Mouse (Mus musculus): ENCODE measurements at regions not wholly inside any gene's neighbourhood (a gene's known extent, or its start where the extent isn't known, plus 50 kb on each side); places are given as distances from the start of the nearest gene placed in this dataset.

DNA sequence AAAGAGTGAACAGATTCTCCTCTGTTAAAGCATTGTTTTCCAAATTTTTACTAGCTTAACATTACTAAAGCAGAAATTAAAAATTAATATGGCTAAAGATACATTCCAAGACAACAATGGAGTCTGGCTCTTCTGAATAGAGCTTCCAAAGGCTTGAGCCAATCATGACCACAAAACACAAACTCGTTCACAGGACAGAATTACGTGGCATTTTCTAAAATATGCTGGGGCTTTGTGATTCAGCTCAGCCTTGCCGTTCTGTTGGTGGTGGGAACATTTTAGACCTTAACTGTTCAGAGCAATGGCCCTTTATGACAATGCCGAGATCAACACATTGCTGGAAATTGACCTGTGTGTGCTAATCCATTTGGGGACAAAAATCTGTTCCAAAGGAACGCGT is 318.7 kb downstream of the Setd4 start:
- H3K9ac ChIP-seq: no peak overlapping the region
- no peaks in the 10 kb centered on the region for H3K4me1 ChIP-seq
- no peak overlapping the region for H3K4me3 ChIP-seq
- H3K27ac ChIP-seq: no peak overlapping the region
- H3K27me3 ChIP-seq: 0 out of 2 replicates have a peak, but pooled peaks cover 5% of the 10 kb centered on the region
- H3K36me3 ChIP-seq (ENCODE audit: poor library complexity, severe bottlenecking): no peaks in the 10 kb centered on the region
- H3K9me3 ChIP-seq (replicated peaks): no peaks in the 10 kb centered on the region
- no peak overlapping the region for H3K4me2 ChIP-seq
- ATAC-seq: no peak
- 90% methylated on average over 6 of the region's 6 CpGs for WGBS

DNA sequence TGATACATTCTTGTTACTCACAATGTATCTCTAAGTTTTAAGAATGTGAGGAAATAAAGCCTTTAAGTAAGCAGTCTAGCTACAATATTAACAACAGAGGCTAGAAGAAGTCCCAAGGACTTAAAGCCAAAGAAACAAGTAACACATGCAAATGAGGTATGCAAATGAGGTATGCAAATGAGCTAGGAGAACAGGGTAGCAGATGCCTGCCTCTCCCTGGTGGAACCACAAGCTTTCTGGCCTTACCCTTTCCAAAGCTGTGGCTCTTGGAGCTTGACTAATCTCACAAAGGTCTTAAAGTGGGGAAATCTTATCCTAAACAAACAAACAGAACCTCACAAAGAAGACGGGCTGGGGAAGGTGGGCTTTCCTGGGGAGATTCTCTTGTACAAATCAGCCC is 322.1 kb downstream of the Setd4 start:
- no peaks in the 10 kb centered on the region for H3K4me1 ChIP-seq
- no peak overlapping the region for H3K27ac ChIP-seq
- H3K27me3 ChIP-seq: no peaks in the 10 kb centered on the region
- no peaks in the 10 kb centered on the region for H3K9me3 ChIP-seq (replicated peaks)
- peak; percentile 72 for ATAC-seq
- no peak overlapping the region for H3K4me2 ChIP-seq
- 17% methylated on average over 1 of the region's 1 CpGs for WGBS
- no peaks in the 10 kb centered on the region for H3K36me3 ChIP-seq (ENCODE audit: poor library complexity, severe bottlenecking)
- no peak overlapping the region for H3K4me3 ChIP-seq
- H3K9ac ChIP-seq: no peak overlapping the region

DNA sequence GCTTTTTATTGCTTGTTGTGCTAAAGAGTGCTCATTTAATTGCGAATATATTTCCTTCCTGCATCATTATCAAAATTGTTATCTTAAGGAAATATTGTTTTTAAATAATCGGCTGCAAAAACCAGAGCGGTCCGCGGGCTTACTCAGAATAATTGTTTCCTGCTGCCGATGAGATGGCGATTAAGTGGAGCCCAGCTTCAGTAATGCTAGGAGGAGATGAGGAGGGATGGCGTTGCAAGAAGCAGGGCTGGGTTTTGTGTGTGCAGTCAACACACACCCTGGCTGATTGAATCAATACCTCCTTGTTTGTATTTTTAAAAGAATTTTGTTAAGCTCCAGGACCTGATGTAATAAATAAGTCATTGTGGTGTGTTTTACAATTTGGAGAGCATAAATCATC is 331.2 kb downstream of the Setd4 start:
- H3K9ac ChIP-seq: no peak overlapping the region
- ATAC-seq: no peak
- WGBS: 78% methylated on average over 8 of the region's 8 CpGs
- no peaks in the 10 kb centered on the region for H3K9me3 ChIP-seq (replicated peaks)
- no peak overlapping the region for H3K4me3 ChIP-seq
- no peaks in the 10 kb centered on the region for H3K4me1 ChIP-seq
- H3K27ac ChIP-seq: no peak overlapping the region
- H3K36me3 ChIP-seq (ENCODE audit: poor library complexity, severe bottlenecking): no peaks in the 10 kb centered on the region
- H3K4me2 ChIP-seq: no peak overlapping the region
- H3K27me3 ChIP-seq: no peaks in the 10 kb centered on the region

DNA sequence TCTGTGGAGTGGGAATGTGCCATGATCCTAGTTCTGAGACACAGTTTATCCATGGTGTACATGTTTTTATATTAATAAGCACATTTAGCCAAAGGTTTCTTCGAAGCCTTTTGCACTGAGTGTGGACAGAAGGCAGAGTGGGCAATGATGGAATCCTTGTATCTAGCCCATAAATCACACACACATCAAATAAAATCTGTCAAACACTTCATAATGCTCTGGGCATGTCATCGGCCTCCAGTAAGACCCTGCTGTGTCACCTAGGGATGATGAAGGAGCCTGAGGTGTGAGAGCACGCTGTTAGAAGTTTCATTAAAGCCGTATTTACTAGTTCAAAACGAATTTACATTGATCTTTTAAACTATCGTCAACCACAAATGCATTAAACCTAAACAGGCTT is 331.7 kb downstream of the Setd4 start:
- no peak overlapping the region for H3K27ac ChIP-seq

DNA sequence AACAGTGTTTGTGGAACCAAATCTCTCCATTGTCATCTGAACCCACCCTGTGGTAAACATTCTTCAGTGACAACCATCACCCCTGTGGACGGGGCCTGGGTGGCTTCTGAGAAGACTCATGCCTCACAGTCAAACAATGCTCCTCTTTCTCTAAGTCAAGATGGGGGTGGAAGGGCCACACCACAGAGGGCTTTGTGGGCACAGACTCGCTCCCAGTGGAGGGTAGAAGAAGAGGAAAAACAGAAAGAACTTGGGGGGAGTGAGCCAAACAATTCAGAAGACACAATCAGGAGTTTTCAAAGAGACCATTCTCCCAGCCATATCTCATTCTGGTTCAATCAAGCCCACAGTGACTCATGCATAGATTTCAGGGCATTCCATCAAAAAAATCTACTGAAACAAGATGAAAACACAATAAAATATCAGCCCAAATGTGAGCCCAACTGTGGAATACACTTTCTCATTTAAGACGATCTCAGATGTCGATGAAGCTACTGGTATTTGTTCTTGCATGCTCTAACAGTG is 339.7 kb downstream of the Setd4 start:
- Histone ChIP-seq H3K9me3 (replicated peaks) (no peaks in the 10 kb centered on the region), H3K4me3 (no peak overlapping the region), H3K27me3 (no peaks in the 10 kb centered on the region), H3K4me1 (no peaks in the 10 kb centered on the region), H3K27ac (no peak overlapping the region), H3K36me3 (ENCODE audit: poor library complexity, severe bottlenecking) (no peaks in the 10 kb centered on the region), H3K4me2 (no peak overlapping the region), H3K9ac (no peak overlapping the region)
- WGBS: 72% methylated on average over 4 of the region's 4 CpGs
- ATAC-seq: no peak

More for the DNA sequence above, 331.7 kb downstream of the Setd4 start:
- 77% methylated on average over 6 of the region's 6 CpGs for WGBS
- no peaks in the 10 kb centered on the region for H3K9me3 ChIP-seq (replicated peaks)
- H3K4me2 ChIP-seq: no peak overlapping the region
- no peaks in the 10 kb centered on the region for H3K4me1 ChIP-seq
- no peaks in the 10 kb centered on the region for H3K27me3 ChIP-seq
- ATAC-seq: no peak
- H3K4me3 ChIP-seq: no peak overlapping the region
- H3K9ac ChIP-seq: no peak overlapping the region
- no peaks in the 10 kb centered on the region for H3K36me3 ChIP-seq (ENCODE audit: poor library complexity, severe bottlenecking)

DNA sequence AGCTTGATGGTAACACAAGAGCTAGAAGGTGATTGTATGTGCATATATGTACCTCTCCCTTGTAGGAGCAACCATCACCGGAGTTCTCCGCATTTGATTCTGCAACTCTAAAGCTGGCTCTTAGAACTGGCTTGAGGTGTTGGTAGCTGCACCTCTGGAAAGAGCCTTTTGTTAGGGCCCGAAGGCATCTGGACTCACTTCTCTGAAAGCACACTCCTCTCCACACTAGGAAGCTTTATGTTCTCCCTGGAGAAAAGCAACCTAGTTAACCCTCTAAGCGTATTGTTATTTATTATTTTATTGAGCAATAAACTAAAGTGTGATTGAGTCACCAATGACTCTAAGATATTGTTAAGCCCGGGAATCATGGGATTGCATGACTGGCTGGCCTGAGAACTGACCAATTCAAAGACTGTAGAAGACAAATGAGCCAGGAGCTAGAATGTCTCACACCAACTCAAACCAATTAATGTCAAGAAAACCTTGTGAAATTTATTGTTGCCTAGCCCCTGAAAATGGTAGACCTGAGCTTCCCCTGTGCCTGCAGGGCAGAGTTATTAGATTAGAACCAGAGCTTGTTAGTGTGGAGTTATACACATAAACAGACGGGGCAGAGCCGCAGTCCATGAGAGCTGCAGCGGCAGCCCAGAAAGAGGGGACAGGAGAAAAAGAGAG is 340.6 kb downstream of the Setd4 start:
- H3K9me3 ChIP-seq (replicated peaks): no peaks in the 10 kb centered on the region
- no peaks in the 10 kb centered on the region for H3K4me1 ChIP-seq
- WGBS: 91% methylated on average over 8 of the region's 8 CpGs
- H3K36me3 ChIP-seq (ENCODE audit: poor library complexity, severe bottlenecking): no peaks in the 10 kb centered on the region
- H3K27me3 ChIP-seq: no peaks in the 10 kb centered on the region
- H3K9ac ChIP-seq: no peak overlapping the region
- ATAC-seq: no peak
- H3K4me3 ChIP-seq: no peak overlapping the region
- no peak overlapping the region for H3K4me2 ChIP-seq
- no peak overlapping the region for H3K27ac ChIP-seq

DNA sequence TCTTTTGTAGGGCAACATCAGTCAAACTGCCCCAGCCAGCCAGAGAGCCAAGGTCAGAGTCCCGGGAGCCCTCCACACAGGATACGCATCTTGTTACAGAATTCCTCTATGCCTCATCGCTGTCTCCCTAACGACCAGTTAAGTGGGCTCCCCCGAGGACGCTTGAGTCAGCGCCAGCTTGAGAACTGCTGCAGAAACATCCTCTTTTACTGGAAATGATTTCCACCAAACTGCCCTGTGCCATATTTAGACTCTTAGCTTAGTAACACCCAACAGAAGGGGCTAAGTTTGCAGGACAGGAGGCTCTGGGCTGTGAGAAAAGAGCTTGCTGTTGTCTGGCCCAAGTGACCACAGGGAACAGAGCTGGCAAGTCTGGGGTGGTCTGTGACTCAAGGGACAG is 357.0 kb downstream of the Setd4 start:
- H3K36me3 ChIP-seq (ENCODE audit: poor library complexity, severe bottlenecking): no peaks in the 10 kb centered on the region
- no peak for ATAC-seq
- H3K27ac ChIP-seq: no peak overlapping the region
- H3K9me3 ChIP-seq (replicated peaks): no peaks in the 10 kb centered on the region
- H3K9ac ChIP-seq: no peak overlapping the region
- no peak overlapping the region for H3K4me2 ChIP-seq
- H3K27me3 ChIP-seq: no peaks in the 10 kb centered on the region
- 0 out of 2 replicates have a peak, but pooled peaks cover 5% of the 10 kb centered on the region for H3K4me1 ChIP-seq
- WGBS: 22% methylated on average over 7 of the region's 7 CpGs
- H3K4me3 ChIP-seq: no peak overlapping the region

DNA sequence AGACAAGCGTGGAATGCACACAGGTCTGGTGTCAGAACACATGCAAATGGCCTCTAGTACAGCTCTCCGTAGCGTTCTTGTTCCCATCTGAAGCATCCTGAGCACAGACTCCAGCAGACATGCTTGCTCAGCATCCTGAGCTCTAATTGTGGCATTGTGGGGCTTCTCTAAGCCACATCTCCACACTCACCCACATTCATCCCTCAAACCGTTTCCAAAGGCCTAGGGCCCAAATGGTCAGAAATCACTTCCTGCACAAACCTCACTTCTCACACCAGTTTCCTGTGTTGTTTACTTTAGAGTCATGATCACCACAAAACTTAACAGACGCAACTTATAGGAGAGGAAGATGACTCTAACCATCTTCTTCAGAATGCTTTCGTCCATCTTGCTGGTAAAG is 358.1 kb downstream of the Setd4 start:
- Histone ChIP-seq H3K4me3 (no peak overlapping the region), H3K4me1 (0 out of 2 replicates have a peak, but pooled peaks cover 5% of the 10 kb centered on the region), H3K36me3 (ENCODE audit: poor library complexity, severe bottlenecking) (no peaks in the 10 kb centered on the region), H3K27ac (no peak overlapping the region), H3K27me3 (no peaks in the 10 kb centered on the region), H3K4me2 (no peak overlapping the region), H3K9ac (no peak overlapping the region), H3K9me3 (replicated peaks) (no peaks in the 10 kb centered on the region)
- 90% methylated on average over 6 of the region's 6 CpGs for WGBS
- ATAC-seq: no peak

DNA sequence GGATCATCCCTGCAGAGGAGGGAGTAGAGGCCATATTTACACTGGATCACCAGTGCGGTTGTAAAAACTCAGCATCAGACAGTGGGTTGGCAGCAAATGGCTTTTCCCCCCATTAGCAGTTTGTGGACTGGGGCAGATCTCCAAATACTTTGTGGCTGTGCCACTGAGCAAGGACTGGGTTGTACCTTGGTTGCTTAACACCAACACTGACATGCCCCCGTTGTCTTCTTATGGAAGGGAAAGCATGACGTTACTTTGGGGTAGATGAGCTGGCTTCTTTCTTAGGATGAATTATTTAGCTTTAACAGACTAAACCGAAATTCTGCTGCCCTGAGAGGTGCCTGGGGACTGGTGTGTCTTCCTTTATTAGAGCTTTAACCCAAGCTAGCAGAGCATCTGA is 365.0 kb downstream of the Setd4 start:
- Histone ChIP-seq H3K9me3 (replicated peaks) (no peaks in the 10 kb centered on the region), H3K4me1 (no peaks in the 10 kb centered on the region), H3K9ac (no peak overlapping the region), H3K27me3 (no peaks in the 10 kb centered on the region), H3K4me3 (no peak overlapping the region), H3K27ac (no peak overlapping the region), H3K36me3 (ENCODE audit: poor library complexity, severe bottlenecking) (no peaks in the 10 kb centered on the region), H3K4me2 (no peak overlapping the region)
- 89% methylated on average over 4 of the region's 4 CpGs for WGBS
- no peak for ATAC-seq

DNA sequence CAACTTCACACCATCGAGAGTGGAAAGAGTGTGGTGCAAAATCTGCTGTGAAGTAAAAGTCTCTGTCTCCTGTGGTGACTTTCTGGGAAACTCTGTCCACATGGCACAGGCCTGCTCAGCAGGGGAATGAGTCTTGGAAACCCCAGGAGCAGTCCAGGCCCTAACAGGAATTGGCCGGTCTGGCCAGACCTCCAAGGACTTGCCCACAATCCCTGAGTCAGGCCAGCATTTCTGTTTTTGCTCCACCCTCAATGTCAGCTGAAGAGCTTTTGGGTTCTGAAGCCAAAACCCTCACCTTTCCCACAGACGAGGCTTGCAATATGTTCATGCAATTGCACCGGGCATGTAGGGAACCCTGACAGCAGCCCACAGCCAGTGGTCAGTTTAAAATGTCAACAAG is 365.5 kb downstream of the Setd4 start:
- no peak for ATAC-seq
- H3K4me2 ChIP-seq: no peak overlapping the region
- 91% methylated on average over 4 of the region's 4 CpGs for WGBS
- no peak overlapping the region for H3K9ac ChIP-seq
- H3K27me3 ChIP-seq: no peaks in the 10 kb centered on the region
- H3K4me1 ChIP-seq: no peaks in the 10 kb centered on the region
- H3K9me3 ChIP-seq (replicated peaks): no peaks in the 10 kb centered on the region
- H3K27ac ChIP-seq: no peak overlapping the region
- no peaks in the 10 kb centered on the region for H3K36me3 ChIP-seq (ENCODE audit: poor library complexity, severe bottlenecking)
- H3K4me3 ChIP-seq: no peak overlapping the region

DNA sequence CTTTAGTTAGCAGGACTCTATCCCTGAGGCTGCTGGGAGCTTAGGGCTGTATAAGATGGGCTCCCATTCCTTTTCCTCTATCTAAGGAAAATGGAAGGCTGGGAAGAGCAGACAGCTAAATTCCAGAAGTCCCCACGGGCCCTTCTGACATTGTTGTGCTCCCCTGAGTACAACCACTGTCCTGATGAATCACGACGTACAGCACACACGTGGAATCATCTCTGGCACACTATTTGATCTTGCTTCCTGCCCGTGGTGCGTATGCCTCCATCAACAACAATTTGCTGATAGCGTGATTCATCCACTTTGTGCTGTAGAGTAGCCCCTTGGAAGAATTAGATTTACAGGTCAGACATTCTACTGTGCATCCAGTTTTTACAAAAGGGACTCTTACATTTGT is 378.2 kb downstream of the Setd4 start:
- Histone ChIP-seq H3K4me1 (no peaks in the 10 kb centered on the region), H3K36me3 (ENCODE audit: poor library complexity, severe bottlenecking) (no peaks in the 10 kb centered on the region), H3K27me3 (no peaks in the 10 kb centered on the region), H3K4me2 (no peak overlapping the region), H3K27ac (no peak overlapping the region), H3K9me3 (replicated peaks) (0 out of 2 replicates have a peak, but pooled peaks cover 1% of the 10 kb centered on the region), H3K4me3 (no peak overlapping the region), H3K9ac (no peak overlapping the region)
- ATAC-seq: no peak
- WGBS: 90% methylated on average over 7 of the region's 7 CpGs

DNA sequence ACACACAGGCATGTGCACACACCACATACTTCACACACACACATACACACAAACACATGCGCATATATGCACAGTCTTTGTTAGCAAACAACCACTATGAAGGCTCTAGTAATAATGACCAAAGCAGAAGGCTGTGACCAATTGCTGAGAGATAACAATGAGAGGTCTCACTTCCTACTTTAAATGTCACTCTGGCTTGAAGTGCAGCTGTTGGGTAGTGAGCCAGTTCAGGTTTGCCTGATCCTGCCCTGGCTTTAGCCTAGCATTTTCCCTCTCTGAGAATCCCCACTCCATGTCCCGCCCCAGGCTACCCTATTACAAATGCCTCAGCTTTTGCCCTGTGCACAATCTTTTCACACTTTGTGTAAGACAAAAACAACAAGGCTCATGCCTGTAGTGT is 378.7 kb downstream of the Setd4 start:
- no peak for ATAC-seq
- no peak overlapping the region for H3K4me2 ChIP-seq

DNA sequence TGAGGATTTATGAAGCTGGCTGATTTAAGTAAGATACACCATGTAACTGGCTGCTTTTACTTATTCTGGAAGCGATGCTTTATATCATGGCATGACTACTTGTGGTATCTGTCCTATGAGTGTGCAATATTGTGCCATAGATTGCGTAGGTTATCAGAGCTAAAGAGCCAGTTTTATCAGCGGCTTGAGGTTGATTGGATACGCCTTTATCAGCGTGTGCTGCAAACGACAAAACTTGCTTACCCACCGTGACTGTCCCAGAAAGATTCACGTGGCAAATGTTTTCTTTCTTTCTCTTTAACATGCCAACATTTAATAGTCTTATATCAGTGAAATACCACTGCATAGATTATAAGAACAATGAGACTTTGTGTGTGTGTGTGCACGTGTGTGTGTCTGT is 384.1 kb downstream of the Setd4 start:
- Histone ChIP-seq H3K9me3 (replicated peaks) (no peaks in the 10 kb centered on the region), H3K27ac (no peak overlapping the region), H3K36me3 (ENCODE audit: poor library complexity, severe bottlenecking) (no peaks in the 10 kb centered on the region), H3K27me3 (no peaks in the 10 kb centered on the region), H3K4me3 (no peak overlapping the region), H3K4me2 (no peak overlapping the region), H3K9ac (no peak overlapping the region), H3K4me1 (no peaks in the 10 kb centered on the region)
- 91% methylated on average over 9 of the region's 9 CpGs for WGBS
- ATAC-seq: no peak

More for the DNA sequence above, 378.7 kb downstream of the Setd4 start:
- no peaks in the 10 kb centered on the region for H3K27me3 ChIP-seq
- H3K27ac ChIP-seq: no peak overlapping the region
- WGBS: 94% methylated on average over 2 of the region's 2 CpGs
- no peak overlapping the region for H3K4me3 ChIP-seq
- H3K4me1 ChIP-seq: no peaks in the 10 kb centered on the region
- no peaks in the 10 kb centered on the region for H3K9me3 ChIP-seq (replicated peaks)
- H3K9ac ChIP-seq: no peak overlapping the region
- H3K36me3 ChIP-seq (ENCODE audit: poor library complexity, severe bottlenecking): no peaks in the 10 kb centered on the region

Data from forebrain, embryonic 13.5 days (tissue).